Mouse (Mus musculus) spleen, adult 2 months (tissue): ENCODE measurements at regions not wholly inside any gene's neighbourhood (a gene's known extent, or its start where the extent isn't known, plus 50 kb on each side); places are given as distances from the start of the nearest gene placed in this dataset.

Experiments
- CTCF ChIP-seq: fragments of 200-500 bp; IDR thresholded peaks from 2 replicates; pipeline ENCODE4 v1.5.1; 2011; ENCODE audit warnings: mild to moderate bottlenecking, inconsistent platforms; ENCODE audit not compliant: insufficient read depth, insufficient read length, insufficient replicate concordance; ENCODE audit errors: extremely low read depth
- POLR2A ChIP-seq: fragments of 200-500 bp; IDR thresholded peaks from 2 replicates; pipeline ENCODE4 v1.6.1; 2011; ENCODE audit warnings: low read depth, low read length, inconsistent platforms

GRCm38 (mm10) chr6:117605685-117606084, 235.3 kb upstream of the Zfp637 start:
- TF ChIP-seq CTCF, result no peak
- TF ChIP-seq POLR2A, result no peak
